Mouse (Mus musculus) midbrain, embryonic 11.5 days (tissue): ENCODE results near the gene Tmprss6. TPM values are rescaled to one million over a fixed set of nuclear protein-coding genes. Genes with fewer than 3 reads are reported as not detected.

Experiments used
- ATAC-seq: fragments of 200-750 bp; cut with Nextera tagmentation; 2 replicates; pipeline ENCODE4 v1.8.0; 2017; ENCODE audit warnings: moderate TSS enrichment, moderate library complexity; ENCODE audit not compliant: low FRiP score
- DNase-seq: peaks from one replicate; pipeline ENCODE4 v3.0.0; 2015; ENCODE audit warnings: low spot score; ENCODE audit errors: missing footprints
- H3K27ac ChIP-seq: fragments of 300-500 bp; sonication (generic); 2 replicates; pipeline ENCODE4 v1.5.1; 2014; ENCODE audit warnings: low read depth, low read length
- H3K27me3 ChIP-seq: fragments of 300-500 bp; sonication (generic); 2 replicates; pipeline ENCODE4 v1.6.1; 2014; ENCODE audit warnings: mild to moderate bottlenecking, low read length, moderate library complexity, mixed read lengths; ENCODE audit not compliant: control insufficient read depth, insufficient read depth
- H3K36me3 ChIP-seq: fragments of 300-500 bp; sonication (generic); 2 replicates; pipeline ENCODE4 v1.6.1; 2014; ENCODE audit warnings: mild to moderate bottlenecking, low read length, moderate library complexity, mixed read lengths; ENCODE audit not compliant: control insufficient read depth, insufficient read depth
- H3K4me1 ChIP-seq: fragments of 300-500 bp; sonication (generic); 2 replicates; pipeline ENCODE4 v1.6.1; 2014; ENCODE audit warnings: low read length; ENCODE audit not compliant: control insufficient read depth, insufficient read depth
- H3K4me2 ChIP-seq: fragments of 300-500 bp; sonication (generic); 2 replicates; pipeline ENCODE4 v1.6.1; 2014; ENCODE audit warnings: mild to moderate bottlenecking, moderate library complexity
- H3K4me3 ChIP-seq: fragments of 300-500 bp; sonication (generic); 2 replicates; pipeline ENCODE4 v1.5.1; 2014; ENCODE audit warnings: low read depth, low read length
- H3K9ac ChIP-seq: fragments of 300-500 bp; sonication (generic); 2 replicates; pipeline ENCODE4 v1.6.1; 2014; ENCODE audit warnings: low read length
- H3K9me3 ChIP-seq: fragments of 300-500 bp; sonication (generic); 2 replicates; pipeline ENCODE4 v1.6.1; 2016; ENCODE audit warnings: low read length; ENCODE audit not compliant: control insufficient read depth
- WGBS: fragments of 180-500 bp; shearing (Covaris S2); extraction: QIAGEN DNeasy Blood & Tissue Kit; methylation state at CpG from one replicate; pipeline ENCODE4 v1.1.7; 2014; 5-methylcytosine and 5-hydroxymethylcytosine counted together
- polyA plus RNA-seq: library from polyadenylated mRNA; unstranded; fragments of >200 nt; fragmentation: Nextera tagmentation; extraction: Ambion mirVana; gene quantifications from 2 replicates; pipeline ENCODE4 v1.2.1, GENCODE M21; 2014

Gene Tmprss6
- polyA plus RNA-seq, 1 experiment from 2014 or later = 0.07 TPM

DNA sequence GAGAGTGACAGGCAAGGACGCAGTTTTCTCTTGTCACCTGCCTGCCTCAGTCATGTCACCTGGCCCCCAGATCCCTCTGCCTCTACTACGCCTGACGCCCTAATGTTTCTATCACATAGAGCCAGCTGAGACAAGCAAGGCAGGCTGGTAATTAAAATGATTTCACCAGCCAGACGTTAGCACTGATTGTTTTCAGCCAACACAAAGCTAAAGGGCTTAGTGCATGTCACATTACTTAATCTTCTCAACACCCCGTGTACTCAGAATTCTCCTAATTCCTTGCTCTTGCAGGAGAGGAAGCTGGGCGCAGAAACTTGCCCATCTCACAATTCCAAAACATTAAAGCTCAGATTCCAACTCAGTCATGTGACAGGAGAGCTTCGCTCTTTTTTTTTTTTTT lies 40.0 kb upstream of the Tmprss6 start:
- no peak overlapping the region for H3K4me3 ChIP-seq
- ATAC-seq = no peak
- H3K9ac ChIP-seq = no peak overlapping the region
- WGBS = 64% methylated on average over 7 of the region's 7 CpGs
- no peaks in the 10 kb centered on the region for H3K9me3 ChIP-seq
- H3K27me3 ChIP-seq = no peaks in the 10 kb centered on the region
- no peaks in the 10 kb centered on the region for H3K36me3 ChIP-seq
- peak; percentile 59 for DNase-seq
- no peak overlapping the region for H3K27ac ChIP-seq
- H3K4me2 ChIP-seq = no peak overlapping the region
- H3K4me1 ChIP-seq = no peaks in the 10 kb centered on the region; the same call in 1 of the 2 replicates

DNA sequence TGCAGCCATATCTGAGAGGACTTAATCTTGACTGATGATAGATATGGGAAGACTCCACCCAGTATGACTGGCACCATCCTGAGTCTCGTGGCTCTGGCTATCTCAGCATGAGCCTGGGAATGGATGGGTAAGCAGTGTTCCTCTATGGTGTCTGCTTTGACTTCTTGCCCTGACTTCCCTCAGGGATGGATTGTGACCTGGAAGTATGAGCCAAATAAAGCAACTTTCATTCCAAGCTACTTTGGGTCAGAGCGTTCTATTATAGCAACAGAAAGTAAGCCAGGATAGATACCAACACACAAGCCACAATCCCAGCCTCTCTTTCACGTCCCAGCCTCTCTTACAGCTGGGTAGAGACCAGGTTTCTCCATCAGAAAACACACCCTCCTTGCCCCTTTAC lies 37.1 kb upstream of the Tmprss6 start:
- DNase-seq (no peak), ATAC-seq (no peak)
- Histone ChIP-seq H3K36me3 (no peaks in the 10 kb centered on the region), H3K9ac (no peak overlapping the region), H3K4me3 (no peak overlapping the region), H3K9me3 (no peaks in the 10 kb centered on the region), H3K27ac (no peak overlapping the region), H3K4me1 (no peaks in the 10 kb centered on the region; the same call in 1 of the 2 replicates), H3K27me3 (no peaks in the 10 kb centered on the region), H3K4me2 (no peak overlapping the region)
- WGBS = 86% methylated on average over 3 of the region's 3 CpGs

DNA sequence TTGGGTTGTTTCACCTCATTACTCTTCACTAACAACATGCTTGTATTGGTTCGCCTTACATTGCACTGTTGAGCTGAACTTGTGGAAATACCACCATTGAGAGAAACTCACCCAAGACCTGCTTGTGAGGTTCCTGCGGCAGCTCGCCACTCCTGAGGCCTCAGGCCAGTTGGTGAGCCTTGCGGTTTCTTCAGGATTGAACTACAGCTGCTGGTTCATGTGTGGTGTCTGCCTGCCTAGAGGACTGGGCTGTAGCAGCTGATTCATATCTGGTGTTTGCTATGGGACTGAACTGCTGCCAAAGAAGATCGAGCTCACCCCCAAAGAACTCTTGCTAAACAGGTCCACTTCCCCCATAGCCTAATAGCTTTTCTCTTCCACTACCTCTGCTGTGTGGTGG lies 36.4 kb upstream of the Tmprss6 start:
- Histone ChIP-seq H3K4me3 (no peak overlapping the region), H3K27me3 (no peaks in the 10 kb centered on the region), H3K9ac (no peak overlapping the region), H3K27ac (no peak overlapping the region), H3K4me2 (no peak overlapping the region), H3K36me3 (no peaks in the 10 kb centered on the region), H3K9me3 (no peaks in the 10 kb centered on the region), H3K4me1 (no peaks in the 10 kb centered on the region; the same call in 1 of the 2 replicates)
- no peak for DNase-seq
- ATAC-seq = no peak
- 87% methylated on average over 5 of the region's 5 CpGs for WGBS

DNA sequence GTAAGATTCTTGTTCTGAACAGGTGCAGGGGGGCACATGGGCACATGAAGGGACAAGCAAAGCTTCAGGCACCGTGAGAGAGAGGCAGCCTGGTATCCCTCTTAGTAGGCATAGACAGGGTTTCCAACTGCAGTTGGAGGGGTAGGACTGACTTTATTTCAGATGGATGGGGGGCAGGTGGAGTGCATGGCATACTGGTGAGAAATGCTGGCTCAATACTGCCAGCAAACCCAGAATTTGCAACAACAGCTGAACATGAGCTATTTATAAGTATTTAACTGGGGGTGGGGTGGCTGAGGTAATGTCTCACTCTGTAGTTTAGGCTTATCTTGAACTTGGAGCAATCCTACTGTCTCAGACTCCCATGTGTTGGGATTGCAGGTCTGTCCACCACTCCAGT lies 35.6 kb upstream of the Tmprss6 start:
- Histone ChIP-seq H3K4me3 (no peak overlapping the region), H3K27ac (no peak overlapping the region), H3K4me1 (no peaks in the 10 kb centered on the region), H3K4me2 (no peak overlapping the region), H3K9me3 (no peaks in the 10 kb centered on the region), H3K36me3 (no peaks in the 10 kb centered on the region), H3K9ac (no peak overlapping the region), H3K27me3 (no peaks in the 10 kb centered on the region)
- no peak for ATAC-seq
- 74% methylated on average over 1 of the region's 1 CpGs for WGBS
- no peak for DNase-seq

DNA sequence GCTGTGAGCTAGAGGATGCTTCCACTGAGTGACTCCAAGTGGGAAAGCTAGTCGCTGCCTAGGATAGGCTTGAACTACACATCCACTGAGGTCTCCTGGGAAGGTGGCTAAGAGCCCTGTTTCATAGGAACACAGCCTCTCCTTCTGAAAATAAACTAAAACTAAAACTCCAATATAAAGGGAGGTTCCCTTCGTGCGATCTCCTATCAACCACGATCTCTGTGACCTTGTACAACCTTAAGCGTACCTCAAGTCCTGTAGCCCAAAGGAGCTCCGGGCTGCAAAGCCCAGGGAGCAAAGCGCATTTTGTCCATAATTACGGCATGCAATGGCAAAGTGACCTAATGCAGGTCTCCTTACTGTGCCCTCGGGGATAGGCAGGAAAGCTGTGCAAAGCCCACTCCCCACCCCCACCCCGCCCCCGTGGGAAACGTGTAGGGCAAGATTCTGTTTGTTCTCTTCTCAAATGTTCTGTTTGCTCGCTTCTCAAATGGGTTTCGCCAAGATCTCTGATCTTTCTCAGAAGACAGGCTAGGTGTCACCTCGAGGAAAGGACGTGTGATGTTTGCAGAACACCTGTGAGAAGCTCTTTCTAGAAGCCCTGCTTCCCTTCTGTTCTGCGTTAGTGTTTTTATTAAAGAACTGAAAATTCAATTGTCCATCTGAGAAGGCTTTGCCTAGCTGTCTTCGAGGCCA lies 34.2 kb upstream of the Tmprss6 start:
- WGBS = 87% methylated on average over 18 of the region's 18 CpGs
- no peak for ATAC-seq
- Histone ChIP-seq H3K9ac (no peak overlapping the region), H3K36me3 (no peaks in the 10 kb centered on the region), H3K27ac (no peak overlapping the region), H3K27me3 (no peaks in the 10 kb centered on the region), H3K4me2 (no peak overlapping the region), H3K4me3 (no peak overlapping the region), H3K4me1 (no peaks in the 10 kb centered on the region), H3K9me3 (no peaks in the 10 kb centered on the region)
- no peak for DNase-seq

DNA sequence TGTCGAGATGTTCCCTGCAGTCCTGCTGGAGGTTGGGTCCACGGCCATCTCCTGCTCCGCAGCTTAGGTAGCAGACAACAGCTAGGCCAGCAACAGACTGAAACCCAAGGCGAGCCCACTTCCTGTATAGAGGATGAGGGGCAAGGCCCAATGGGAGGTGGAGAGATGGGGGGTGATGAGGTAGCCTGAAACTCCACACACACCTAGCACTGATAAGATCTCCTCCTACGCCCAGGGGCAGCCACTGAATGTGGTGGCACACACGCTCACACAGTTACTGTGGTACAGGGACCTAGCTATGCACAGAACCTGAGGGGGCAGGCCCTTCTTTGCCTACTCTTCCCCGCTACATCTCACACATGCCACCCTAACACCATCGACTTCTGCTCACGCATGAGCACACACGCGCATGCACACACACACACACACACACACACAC lies 26.6 kb upstream of the Tmprss6 start, which contains the start of gene Il2rb:
TSS of gene Il2rb (minus strand) at position 304 of the 439 bp plus-strand sequence.
- Histone ChIP-seq H3K36me3 (no peaks in the 10 kb centered on the region), H3K4me2 (no peak within 1 kb of the TSS), H3K27me3 (no peaks in the 10 kb centered on the region), H3K9ac (no peak within 1 kb of the TSS), H3K9me3 (no peaks in the 10 kb centered on the region), H3K27ac (no peak within 1 kb of the TSS), H3K4me3 (no peak within 1 kb of the TSS), H3K4me1 (no peaks in the 10 kb centered on the region)
- no peak for DNase-seq
- WGBS = 86% methylated on average over 11 of the region's 11 CpGs
- no peak for ATAC-seq

DNA sequence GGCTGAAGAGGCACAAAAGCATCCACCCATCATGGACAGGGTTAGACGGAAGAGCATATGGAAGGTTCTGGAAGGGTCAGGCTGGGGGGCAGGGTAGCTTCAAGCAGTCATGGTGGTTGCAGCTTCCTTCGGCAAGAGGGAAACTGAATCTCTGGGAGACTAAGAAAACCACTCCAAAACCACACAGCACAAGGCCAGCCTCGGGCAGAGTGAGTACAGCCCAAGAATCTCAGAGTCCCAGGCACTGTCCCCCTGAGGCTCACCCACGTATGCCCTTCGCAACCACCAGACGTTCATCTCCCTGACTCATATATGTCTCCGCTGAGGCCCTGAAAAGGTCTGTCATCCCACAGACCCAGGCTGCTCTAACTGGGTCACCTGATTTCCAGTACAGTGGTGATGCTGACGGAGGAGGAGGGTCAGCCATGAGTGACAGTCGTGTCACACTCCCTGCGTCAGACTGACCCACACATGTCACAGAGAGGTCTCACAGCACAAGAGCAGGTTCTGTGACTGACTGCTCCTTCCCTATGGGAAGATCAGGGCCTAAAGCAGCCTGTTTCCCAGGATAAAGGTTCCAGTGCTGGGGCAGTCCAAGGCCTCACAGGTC lies 25.1 kb upstream of the Tmprss6 start:
- Histone ChIP-seq H3K9me3 (no peaks in the 10 kb centered on the region), H3K4me2 (no peak overlapping the region), H3K9ac (no peak overlapping the region), H3K27me3 (no peaks in the 10 kb centered on the region), H3K36me3 (no peaks in the 10 kb centered on the region), H3K4me1 (no peaks in the 10 kb centered on the region), H3K27ac (no peak overlapping the region), H3K4me3 (no peak overlapping the region)
- 87% methylated on average over 10 of the region's 10 CpGs for WGBS
- ATAC-seq (no peak), DNase-seq (no peak)

DNA sequence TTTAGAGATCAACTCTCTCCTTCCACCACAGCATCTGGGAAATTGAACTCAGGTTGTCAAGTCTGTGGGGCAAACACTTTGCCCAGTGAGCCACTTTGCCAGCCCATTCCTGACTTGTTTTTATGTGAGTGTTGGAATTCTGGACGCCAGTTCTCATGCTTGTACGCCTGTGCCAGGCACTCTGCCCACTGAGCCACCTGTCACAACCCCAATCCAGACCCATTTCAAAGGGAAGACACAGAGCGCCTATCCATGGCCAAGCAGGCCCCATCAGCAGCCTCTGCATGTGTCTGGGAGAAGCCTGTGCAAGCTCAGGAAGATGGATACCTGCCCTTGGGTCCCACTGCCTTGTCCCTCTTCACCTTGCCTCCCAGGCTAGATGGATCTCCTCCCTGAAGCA lies 22.9 kb upstream of the Tmprss6 start:
- no peaks in the 10 kb centered on the region for H3K9me3 ChIP-seq
- no peak for DNase-seq
- ATAC-seq = no peak
- H3K4me1 ChIP-seq = no peaks in the 10 kb centered on the region
- WGBS = 87% methylated on average over 3 of the region's 3 CpGs
- H3K4me2 ChIP-seq = no peak overlapping the region
- H3K9ac ChIP-seq = no peak overlapping the region
- no peak overlapping the region for H3K27ac ChIP-seq
- H3K4me3 ChIP-seq = no peak overlapping the region
- H3K36me3 ChIP-seq = no peaks in the 10 kb centered on the region
- H3K27me3 ChIP-seq = no peaks in the 10 kb centered on the region

DNA sequence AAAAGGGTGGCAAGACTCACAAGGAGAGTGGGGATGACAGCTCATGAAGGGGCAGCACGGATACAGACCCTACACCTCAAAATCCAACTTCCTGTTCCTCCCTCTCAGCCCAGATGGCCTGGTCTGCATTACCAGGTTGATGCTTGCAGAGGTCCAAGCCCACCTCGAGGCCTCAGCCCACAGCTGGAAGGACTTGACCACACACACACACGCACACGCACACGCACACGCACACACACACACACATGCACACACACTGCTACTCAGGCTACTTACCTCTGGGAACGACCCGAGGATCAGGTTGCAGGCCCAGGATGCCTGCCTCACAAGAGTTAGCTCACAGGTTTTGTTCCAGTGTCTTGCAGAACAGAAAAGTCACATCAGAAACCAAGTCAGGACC lies 21.5 kb upstream of the Tmprss6 start:
- no peaks in the 10 kb centered on the region for H3K9me3 ChIP-seq
- no peaks in the 10 kb centered on the region for H3K27me3 ChIP-seq
- ATAC-seq (no peak), DNase-seq (no peak)
- no peak overlapping the region for H3K27ac ChIP-seq
- H3K4me3 ChIP-seq = no peak overlapping the region
- H3K36me3 ChIP-seq = no peaks in the 10 kb centered on the region
- 79% methylated on average over 8 of the region's 8 CpGs for WGBS
- H3K9ac ChIP-seq = no peak overlapping the region
- H3K4me2 ChIP-seq = no peak overlapping the region
- H3K4me1 ChIP-seq = no peaks in the 10 kb centered on the region
